Mouse (Mus musculus) heart, adult 9 months (tissue): Measurements from ENCODE around the gene Wdr38.

Source experiments
- DNase-seq, 2 experiments: peaks; one replicate each; pipeline ENCODE4 v3.0.0; 2022; ENCODE audit warnings: low spot score in 2 of 2

The Wdr38 gene

GRCm38 (mm10) chr2:38997386-38998374 is at the start of gene Wdr38:
TSS of gene Wdr38 (plus strand) at chr2:38997476.
- DNase-seq = peak; percentile 87 to 92

DNA sequence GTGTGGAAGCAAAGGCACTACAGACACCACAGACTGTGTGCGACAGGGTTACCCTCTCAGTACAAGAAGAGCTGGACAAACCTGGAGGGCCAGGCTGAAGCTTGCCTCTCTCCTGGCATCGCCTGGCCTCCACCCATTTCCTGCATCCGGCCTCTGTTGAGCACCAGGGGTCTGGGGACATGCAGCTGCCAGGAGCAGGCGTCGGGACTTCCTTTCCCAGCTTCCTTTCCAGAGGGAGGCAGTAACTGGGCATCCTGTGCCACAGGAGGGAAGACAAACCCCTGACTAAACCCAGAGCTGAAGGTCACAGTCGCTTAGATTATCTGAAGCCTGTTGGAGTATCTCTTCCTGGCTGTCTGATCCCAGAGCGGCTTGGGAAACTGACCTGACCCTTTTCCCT is 49.7 kb upstream of the Wdr38 start:
- DNase-seq = no peak

- DNase-seq = peak; percentile 85 to 90
Measured at GRCm38 (mm10) chr2:38950281-38950719, 47.0 kb upstream of the Wdr38 start.

DNA sequence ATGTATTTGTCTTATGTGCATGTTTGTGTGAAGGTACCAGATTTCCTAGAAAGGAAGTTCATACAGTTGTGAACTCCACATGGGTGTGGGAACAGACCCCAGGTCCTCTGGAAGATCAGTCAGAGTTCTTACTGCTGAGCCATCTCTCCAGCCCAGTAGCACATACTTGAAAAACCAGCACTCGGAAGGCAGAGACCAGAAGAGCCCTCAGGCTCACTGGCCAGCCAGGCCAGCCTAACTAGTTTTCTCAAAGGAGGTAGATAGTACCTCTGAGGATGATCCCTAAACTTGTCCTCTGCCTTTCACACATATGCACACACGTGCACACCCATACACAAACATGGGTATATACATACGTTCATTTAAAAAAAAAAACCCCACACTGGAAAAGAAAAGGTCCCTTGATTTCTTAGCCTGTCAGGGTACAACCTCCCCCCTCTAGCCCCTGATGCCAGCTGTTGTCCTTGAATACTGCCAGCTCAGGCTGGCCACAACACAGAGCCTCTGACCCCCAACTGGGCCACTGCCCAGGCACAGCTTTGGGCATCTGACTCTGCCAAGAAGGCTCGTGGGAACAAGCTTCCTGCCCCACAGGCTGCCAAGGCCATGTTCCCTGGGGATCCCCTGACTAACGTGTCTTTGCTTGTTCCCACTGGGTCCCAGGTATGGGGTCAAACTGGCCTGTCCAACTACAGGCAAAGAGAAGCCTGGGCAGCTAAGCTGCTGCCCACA is 44.0 kb upstream of the Wdr38 start:
- peak; percentile 75 to 77 for DNase-seq

- DNase-seq = no peak
Measured at GRCm38 (mm10) chr2:38956062-38956461, 41.2 kb upstream of the Wdr38 start.

GRCm38 (mm10) chr2:38957671-38958223 is 39.5 kb upstream of the Wdr38 start:
- no peak for DNase-seq

- no peak for DNase-seq
Measured at GRCm38 (mm10) chr2:38964198-38964597, 33.1 kb upstream of the Wdr38 start.

DNA sequence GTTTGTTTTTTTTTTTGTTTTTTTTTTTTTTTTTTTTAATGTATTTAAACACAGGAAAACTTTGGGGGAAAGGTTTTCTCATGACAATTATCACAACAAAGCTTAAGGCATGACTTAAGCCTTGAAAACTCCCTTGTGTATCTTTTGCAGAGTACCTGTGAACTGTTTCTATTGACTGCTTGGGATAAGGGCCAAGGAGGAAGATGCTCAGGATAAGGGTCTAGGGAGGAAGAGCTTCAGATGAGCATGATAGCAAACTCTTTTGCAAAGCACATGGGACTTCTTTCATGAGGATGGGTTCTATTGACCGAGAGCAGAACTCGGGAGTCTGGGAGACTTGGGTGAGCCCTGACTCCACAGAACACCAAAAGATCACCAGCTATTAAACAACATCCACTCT is 27.6 kb upstream of the Wdr38 start:
- DNase-seq = no peak

GRCm38 (mm10) chr2:38970057-38970456 is 27.2 kb upstream of the Wdr38 start:
- DNase-seq = no peak

DNA sequence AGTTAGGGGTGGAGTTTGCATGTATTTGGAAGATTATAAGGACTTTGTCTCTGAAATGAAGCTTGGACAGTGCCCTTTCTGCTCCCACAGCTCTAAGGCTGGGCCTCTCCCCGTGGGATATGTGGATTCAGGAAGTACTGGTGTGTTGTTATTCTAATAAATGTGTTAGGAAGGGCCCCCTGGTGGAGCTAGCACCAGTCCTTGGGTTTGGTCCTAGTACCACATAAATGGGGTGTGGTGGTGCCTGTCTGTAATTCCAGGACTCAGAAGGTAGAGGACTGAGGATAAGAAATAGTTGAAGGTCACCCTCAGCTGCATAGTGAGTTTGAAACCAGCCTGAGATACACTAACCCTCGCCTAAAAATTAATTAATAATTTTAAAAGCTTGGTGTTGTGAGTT is 24.1 kb upstream of the Wdr38 start:
- DNase-seq = no peak

DNA sequence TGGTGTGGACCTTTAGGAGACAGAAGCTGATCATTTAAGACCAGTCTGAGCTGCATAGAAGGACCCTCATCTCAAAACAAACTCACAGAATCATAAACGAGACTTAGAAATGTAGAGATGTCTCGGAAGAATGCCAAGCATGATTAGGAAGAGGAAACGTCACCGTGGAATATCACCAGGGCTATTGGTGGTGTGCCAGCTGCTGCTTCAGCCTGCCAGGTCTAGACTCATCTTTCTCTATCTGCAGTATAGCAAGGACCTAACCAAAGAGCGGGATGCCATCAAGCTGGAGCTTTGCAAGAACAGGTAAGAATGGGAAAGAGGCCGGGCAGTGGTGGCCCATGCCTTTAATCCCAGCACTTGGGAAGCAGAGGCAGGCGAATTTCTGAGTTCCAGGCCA is 23.6 kb upstream of the Wdr38 start:
- no peak for DNase-seq

DNA sequence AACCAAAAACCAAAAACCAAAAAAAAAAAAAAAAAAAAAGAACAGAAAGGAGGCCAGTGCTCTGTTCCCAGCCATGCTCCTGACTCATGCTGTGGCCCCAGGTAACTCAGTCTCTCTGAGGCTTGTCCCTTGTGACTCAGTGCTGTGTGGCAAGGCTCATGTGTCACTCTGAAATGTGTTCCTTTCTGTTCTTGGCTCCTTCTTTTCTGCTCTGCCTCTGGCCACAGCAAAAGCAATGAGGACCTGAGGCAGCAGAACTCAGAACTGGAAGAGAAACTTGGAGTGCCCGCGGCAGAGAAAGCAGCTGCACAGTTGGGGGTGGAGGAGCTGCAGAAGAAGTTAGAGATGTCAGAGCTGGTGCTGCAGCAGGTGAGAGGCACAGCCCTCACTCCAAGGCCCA is 23.1 kb upstream of the Wdr38 start:
- DNase-seq = no peak

DNA sequence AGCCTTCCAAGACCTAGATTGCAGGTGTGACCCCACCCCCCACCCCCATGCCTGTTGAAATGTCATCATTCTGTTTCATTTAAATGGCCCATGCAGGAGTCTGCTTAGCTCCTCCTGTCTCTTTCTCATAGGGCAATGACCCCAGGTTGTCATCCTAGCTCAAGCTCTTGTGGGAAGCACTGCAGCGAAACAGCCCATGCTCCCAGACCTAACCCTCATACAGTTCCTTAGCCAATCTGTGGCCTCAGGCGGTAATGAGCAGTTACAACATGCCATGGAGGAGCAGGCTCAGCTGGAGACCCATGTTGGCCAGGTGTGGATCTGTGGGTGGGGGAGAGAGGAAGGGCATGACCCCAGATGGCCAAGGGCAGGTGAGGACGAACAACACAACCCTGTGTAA is 22.1 kb upstream of the Wdr38 start:
- no peak for DNase-seq

- DNase-seq = no peak
Measured at GRCm38 (mm10) chr2:38975941-38976805, 21.1 kb upstream of the Wdr38 start.

DNA sequence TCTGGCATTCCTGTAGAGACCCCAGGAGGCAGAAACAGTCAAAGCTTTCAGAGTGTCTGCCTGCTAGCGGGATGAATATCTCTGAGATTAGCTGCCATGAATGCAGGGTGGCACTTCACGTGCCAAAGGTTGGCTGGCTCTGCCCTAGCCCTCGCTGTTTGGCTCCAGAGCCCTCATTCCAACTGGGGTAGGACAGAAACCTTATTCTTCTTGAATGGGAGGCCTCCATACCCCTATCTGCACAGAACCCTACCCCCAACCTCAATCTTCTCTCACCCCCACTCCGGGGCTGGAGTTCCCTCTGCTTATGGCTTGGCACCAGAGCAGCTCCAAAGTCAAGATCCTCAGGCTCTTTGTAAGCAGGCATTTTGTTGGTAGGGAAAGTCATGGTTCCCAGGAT is 19.4 kb upstream of the Wdr38 start:
- no peak for DNase-seq

DNA sequence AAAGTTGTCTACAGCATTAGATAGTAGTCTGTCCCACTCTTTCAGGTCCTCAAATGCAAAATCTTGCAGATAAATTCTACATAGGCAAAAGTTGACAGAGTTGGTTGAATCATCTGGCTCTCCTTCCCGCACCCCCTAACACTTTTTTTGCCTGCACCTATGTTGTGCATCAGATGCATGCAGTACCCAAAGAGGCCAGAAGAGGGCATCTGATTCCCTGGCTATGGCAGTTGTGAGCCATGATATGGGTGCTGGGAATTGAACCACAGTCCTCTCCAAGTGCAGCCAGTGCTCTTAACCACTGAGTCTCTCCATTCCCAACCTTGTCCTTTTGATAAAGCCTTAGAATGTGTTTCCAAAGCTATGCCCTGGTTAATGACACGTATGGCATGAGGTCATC is 13.8 kb upstream of the Wdr38 start:
- DNase-seq = no peak

- DNase-seq = peak; percentile 80 to 85
Measured at GRCm38 (mm10) chr2:38986580-38986979, 10.7 kb upstream of the Wdr38 start.

- no peak for DNase-seq
Measured at GRCm38 (mm10) chr2:38987371-38987770, 9.9 kb upstream of the Wdr38 start.

DNA sequence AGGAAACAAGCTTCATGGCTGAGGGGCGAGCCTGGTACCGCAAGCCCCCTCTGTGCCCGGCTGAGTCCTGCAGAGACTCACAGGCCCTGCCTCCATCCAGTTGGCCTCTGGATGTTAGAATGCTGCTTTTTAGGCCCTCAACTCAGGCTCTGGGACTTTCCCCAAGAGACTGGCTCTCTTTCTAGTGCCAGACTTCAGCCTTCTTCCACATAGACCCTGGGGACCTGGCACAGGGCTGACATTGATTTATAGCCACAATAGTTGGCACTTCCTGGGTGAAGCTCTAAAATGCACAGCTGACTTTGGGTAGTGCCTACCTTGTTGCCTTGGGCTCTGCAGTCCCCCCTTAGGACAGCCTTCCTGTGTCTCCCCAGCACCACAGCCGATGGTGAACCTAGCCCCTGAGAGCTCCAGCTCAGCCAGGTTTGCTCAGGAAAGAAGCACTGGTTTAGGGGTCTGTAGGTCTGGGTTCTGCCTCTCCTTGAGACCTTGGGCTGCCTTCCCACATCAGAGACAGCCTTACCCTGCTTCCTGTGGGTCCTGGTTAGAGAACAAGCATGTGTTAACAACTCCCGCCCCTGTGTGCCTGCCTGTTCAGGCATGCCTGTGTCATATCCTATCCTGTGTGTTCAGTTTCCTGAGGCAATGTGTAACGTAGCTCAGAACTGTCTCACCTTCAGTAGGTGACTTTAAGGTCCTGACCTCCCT is 9.3 kb upstream of the Wdr38 start:
- no peak for DNase-seq

GRCm38 (mm10) chr2:38988929-38989328 is 8.3 kb upstream of the Wdr38 start:
- DNase-seq = no peak

DNA sequence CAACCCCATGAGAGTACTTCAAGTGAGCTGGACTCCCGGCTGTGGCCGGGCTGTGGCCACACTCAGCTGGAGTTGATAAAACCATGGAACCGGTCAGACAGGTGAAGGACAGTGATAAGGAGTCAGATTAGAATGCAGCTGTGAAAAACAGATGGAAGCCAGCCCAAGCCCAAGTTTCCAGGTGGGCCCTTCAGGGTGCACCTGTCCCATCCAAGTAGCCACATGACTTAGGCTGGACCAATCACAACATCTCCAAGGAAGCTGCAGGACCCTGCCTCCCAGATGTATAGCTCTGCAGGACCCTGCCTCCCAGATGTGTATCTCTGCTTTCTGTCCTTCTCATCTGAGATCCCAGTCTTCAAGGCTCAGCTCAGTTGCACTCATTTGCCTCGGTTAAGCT is 5.3 kb upstream of the Wdr38 start:
- no peak for DNase-seq
